Mouse (Mus musculus) adrenal gland, postnatal 4 days (tissue): ENCODE measurements around the gene Slc7a15. TPM values are rescaled to one million over a fixed set of nuclear protein-coding genes. Genes with fewer than 3 reads are reported as not detected.

Experiments
- DNase-seq, 2 experiments: peaks; one replicate each; pipeline ENCODE4 v3.0.0; 2021 to 2022; ENCODE audit warnings: low spot score in 2 of 2, mixed read lengths in 2 of 2
- total RNA-seq, 2 experiments: library from RNA; stranded (reverse); gene quantifications; 2 replicates each; pipeline ENCODE4 v1.2.3; 2021

Gene Slc7a15
- total RNA-seq, 2 experiments from 2014 or later = not detected

- DNase-seq = no peak
These were observed 89.2 kb downstream of the Slc7a15 start for GRCm38 (mm10) chr12:8509693-8510092.

- no peak for DNase-seq
These were observed 91.7 kb downstream of the Slc7a15 start for GRCm38 (mm10) chr12:8506954-8507707.

GRCm38 (mm10) chr12:8504131-8504530 is 94.7 kb downstream of the Slc7a15 start:
- DNase-seq = no peak

GRCm38 (mm10) chr12:8502546-8502945 is 96.3 kb downstream of the Slc7a15 start:
- DNase-seq = no peak

GRCm38 (mm10) chr12:8501571-8502305 is 97.1 kb downstream of the Slc7a15 start:
- DNase-seq = no peak

DNA sequence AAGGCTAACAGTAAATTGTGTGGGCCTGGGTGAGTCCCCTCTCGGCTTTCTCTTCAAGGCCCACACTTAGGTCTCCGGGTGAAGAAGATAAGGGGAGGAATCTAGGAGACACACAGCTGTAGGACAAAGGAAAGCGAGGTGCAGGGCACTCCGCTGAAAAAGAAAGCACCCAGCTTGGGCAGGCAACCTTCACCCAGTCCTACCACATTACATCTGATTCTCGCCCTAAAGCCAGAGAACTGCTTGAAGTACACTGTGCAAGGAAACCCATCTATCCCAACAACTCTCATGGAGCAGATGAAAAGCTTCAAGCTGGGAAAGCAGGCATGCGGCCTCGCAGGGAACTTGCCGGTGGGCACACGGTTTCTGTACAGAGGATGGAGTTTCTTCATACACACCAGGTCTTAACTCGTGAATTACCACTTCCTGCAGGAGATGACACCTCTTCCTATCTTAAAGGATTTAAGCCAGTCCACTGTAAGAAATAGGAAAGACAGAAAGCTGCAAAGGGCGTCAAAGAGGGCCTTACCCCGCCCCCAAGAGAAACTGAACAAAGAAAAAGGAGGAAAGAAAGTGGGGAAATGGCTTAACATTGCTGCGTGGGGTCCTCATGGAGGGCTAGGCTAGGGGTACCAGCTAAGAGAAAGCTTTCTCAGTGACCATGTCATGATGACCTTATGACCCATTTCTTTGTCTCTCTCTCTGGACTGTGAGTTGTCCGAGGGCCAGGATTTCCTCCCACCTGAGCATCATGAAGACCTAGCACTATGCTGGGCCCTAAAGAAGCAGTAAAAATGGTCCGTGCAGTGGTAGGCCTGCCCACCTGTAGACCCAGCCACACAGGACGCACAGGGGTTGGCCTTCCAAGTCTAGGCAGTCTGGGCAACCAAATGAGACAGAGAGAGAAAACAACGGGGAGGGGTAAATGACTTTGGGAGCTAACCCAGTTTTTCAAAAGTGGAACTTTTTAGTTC is 98.0 kb downstream of the Slc7a15 start:
- no peak for DNase-seq

DNA sequence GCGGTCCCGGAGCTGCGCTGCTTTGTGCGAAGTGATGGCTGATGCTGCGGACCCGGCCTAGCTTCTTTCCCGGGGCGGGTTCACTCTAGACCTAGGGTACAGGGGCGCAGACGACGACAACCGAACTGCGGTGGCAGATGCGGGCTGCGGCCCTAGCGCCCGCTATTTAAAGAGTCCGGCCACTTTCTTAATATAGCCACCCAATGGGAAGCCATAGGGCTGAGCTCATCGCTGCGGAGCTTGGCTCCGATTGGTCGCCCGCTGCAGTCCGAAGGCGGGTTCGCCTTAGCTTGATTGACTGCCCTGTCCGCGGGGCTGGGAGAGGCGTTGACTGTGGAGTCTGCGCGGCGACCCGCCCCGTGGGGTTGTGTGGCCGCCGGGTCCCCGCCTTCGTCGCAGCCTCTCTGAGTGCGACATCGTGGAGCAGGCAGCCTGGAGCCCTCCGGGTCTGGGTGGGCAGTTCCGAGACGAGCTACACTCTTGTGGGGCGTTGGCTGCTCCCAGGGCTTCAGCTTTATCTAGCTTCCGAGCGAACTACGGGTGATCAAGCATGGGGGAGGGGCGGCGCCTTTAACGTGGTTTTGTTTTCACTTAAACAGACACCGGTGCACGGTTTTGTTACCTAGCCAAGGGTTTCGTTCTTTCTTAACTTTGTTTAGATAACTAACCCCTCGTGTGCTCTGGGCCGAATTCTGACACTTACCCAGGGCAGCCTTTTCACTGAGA is 98.8 kb downstream of the Slc7a15 start, which contains the start of gene Rhob:
Gene Rhob (minus strand): TSS at position 139 of the 726 bp plus-strand sequence.
- DNase-seq = peak; percentile 85 to 90

DNA sequence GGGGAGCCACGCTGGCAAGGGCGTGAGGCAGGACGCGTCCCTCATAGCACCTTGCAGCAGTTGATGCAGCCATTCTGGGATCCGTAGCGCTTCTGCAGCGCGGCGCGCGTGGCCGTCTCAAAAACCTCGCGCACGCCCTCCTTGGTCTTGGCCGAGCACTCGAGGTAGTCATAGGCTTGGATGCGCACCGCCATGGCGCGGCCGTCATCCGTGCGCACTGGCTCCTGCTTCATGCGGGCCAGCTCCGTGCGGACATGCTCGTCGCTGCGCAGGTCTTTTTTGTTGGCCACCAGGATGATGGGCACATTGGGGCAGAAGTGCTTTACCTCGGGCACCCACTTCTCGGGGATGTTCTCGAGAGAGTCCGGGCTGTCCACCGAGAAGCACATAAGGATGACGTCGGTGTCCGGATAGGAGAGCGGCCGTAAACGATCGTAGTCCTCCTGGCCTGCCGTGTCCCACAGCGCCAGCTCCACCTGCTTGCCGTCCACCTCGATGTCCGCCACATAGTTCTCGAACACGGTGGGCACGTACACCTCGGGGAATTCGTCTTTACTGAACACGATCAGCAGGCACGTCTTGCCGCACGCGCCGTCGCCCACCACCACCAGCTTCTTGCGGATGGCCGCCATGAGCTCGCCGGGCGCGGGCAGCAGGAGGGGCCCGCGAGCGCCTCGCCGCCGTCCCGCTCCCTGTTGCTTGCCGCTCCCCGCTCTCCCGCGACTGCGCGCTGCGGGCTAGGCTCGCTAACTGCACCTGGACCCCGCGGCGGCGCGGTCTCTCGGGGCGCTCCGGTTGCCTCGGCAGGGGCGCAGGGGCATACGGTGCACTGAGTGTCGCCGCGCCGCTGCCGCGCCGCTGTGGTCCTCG is 99.6 kb downstream of the Slc7a15 start:
- DNase-seq = peak; percentile 29 to 31

GRCm38 (mm10) chr12:8498591-8499000 is 100.3 kb downstream of the Slc7a15 start:
- DNase-seq = peak in 1 of 2 experiments; percentile 28

GRCm38 (mm10) chr12:8498148-8498571 is 100.7 kb downstream of the Slc7a15 start:
- DNase-seq = no peak

- no peak for DNase-seq
These were observed 101.6 kb downstream of the Slc7a15 start for GRCm38 (mm10) chr12:8497314-8497706.

GRCm38 (mm10) chr12:8496679-8497313 is 102.1 kb downstream of the Slc7a15 start:
- DNase-seq = no peak

DNA sequence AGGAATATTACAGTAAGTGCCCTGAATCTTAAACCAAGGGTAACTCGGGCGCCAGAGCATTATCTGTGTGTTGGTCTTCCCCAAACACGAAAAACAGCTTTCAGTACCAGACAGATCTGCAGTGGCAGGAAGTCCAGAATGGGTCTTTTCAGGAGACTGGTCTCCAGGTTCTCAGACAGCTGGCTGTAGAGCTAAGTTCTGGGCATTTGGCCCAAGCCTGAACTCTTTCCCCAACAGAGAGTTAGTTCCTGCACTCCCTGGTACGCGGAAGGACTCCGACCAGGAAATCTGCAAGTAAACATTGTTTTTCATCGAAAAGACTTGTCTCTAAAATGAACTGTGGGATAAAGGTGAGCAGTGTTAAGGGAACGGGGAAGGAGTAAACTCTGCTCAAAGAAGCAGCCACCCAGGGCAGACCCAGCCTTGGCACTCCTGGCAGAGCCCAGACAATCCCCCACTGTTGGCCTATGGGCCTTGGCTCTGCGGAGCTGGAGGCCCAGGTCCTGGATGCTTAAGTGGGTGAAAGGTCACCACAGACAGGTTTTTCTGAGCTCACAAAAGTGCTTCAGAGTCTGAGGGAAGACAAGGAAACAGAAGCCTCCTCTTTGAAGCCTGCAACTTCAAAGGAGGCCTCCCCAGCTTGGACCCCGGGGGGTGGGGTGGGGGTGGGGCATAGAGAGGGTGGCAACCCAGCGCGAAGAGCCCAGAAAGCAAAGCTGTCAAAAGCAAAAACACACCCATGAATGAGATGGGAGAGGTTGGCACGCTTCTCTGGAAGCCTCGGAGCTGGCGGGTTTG is 102.8 kb downstream of the Slc7a15 start:
- peak in 1 of 2 experiments; percentile 22 for DNase-seq

DNA sequence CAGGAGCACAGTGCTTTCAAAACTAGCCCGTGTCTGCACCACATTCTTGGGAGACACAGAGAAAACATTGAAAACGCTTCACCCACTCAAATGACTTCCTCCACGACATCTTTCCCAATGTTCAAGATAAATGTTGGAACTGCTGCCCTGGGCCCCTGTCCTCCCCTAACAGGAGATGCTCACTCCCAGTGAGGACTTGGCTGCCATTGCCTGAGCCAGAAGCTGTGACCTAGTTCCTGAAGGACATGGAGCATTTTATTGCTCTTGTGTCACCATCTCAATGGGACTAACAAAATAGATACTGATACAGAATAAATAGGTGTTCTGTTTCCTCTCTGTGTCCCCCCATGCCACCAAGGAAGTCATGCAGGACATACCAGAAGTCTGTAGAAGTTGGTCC is 104.2 kb downstream of the Slc7a15 start:
- DNase-seq = no peak

DNA sequence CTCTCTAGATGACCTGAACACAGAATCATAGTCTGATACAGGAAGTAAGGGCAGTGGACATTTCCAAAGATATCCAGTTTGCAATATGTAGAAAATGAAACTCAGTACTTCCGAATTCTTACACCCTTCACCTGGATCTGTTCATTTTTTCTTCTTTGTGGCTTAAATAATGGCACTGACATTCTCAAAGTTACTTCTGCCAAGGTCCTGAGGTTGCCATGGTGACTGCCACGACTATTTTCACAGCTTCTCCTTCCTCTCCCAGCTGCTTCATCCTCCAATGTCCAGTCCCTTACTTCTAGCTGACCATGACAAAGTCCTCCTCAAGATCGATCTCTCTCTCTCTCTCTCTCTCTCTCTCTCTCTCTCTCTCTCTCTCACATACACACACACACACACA is 105.5 kb downstream of the Slc7a15 start:
- no peak for DNase-seq

DNA sequence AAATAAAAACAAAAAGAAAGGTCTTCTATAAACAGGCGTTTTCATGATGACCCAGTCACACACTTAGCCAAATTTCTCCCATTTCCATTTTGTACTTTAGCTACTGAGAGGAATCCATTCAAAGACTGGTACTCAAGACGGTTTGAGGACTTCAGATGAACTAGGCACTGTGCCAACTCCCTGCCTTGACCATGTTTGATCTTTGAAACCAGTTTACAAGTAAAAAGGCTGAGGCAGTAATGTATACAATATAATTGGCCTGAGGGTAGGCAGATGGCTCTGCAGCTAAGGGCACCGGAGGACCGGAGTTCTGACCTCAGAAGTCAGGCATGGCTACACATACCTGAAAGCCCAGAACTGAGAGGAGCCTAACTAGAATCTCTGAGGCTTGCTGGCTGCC is 109.8 kb downstream of the Slc7a15 start:
- DNase-seq = no peak

DNA sequence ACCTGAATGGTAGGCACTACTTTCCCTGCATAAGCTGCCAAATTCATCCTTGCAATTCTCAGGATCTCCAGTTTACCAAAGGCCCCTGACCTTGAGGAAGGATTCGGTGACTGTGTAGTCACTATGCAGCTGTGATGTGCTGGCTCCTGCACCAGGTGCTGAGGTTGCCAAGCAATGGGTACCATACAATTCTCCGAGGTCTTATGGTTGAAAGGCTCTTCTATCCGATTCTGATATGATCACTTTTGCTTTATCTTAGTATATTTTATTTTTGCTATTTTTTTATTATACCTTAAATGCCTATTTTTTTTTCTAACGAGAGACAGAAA is 110.2 kb downstream of the Slc7a15 start:
- DNase-seq = no peak

- DNase-seq = peak; percentile 54 to 58
These were observed 110.8 kb downstream of the Slc7a15 start for GRCm38 (mm10) chr12:8487959-8488651.
